ENCODE assay signal across 8 mouse cellular contexts in genomic region chr16:91484808-91485700, GRCm38 (mm10). TPM values are rescaled to one million over a fixed set of nuclear protein-coding genes. Genes with fewer than 3 reads are reported as not detected.
DNase-seq lines count a peak whose midpoint lies in the region; ATAC-seq and TF ChIP-seq lines count a peak whose summit lies in the region.

Ifnar1 (plus strand) TSS chr16:91485238.

- H3K4me2 ChIP-seq in forebrain, postnatal 0 days (ENCODE audit: low read depth), result peak within 1 kb of the TSS; percentile 71
- peak within 1 kb of the TSS; percentile 63 for H3K4me2 ChIP-seq in lung, embryonic 15.5 days

- no peak for TF ChIP-seq RAD21 in MEL (IDR thresholded peaks at IDR 0.05; ENCODE audit: low read depth, low read length)

- peak within 1 kb of the TSS; percentile 85 for H3K9ac ChIP-seq in MEL (ENCODE audit: control insufficient read depth, low read depth, low read length, poor library complexity, severe bottlenecking)
- H3K9ac ChIP-seq in forebrain, postnatal 0 days, result peak within 1 kb of the TSS; percentile 94
- peak within 1 kb of the TSS; percentile 93 for H3K9ac ChIP-seq in lung, embryonic 15.5 days

- H3K27me3 ChIP-seq in MEL (ENCODE audit: control insufficient read depth in 1 of 2, insufficient read depth in 2 of 2, low read length in 2 of 2), result no peaks in the 10 kb centered on the region
- no peaks in the 10 kb centered on the region for H3K27me3 ChIP-seq in cerebellum, adult 2 months (ENCODE audit: control insufficient read depth, insufficient read depth, low read length)
- H3K27me3 ChIP-seq in forebrain, postnatal 0 days (ENCODE audit: insufficient read depth, low read length), result no peaks in the 10 kb centered on the region
- H3K27me3 ChIP-seq in lung, embryonic 15.5 days, result no peaks in the 10 kb centered on the region

- DNase-seq in MEL (ENCODE audit: low read depth, low spot score), result peak; percentile 99
- DNase-seq in cerebellum, adult 2 months, result peak; percentile 98 to 99
- peak; percentile 97 for DNase-seq in forebrain, postnatal 0 days
- peak; percentile 100 for DNase-seq in heart, postnatal 4 days
- peak; percentile 96 to 97 for DNase-seq in layer of hippocampus, adult 8-10 months (ENCODE audit: low spot score in 2 of 2)
- DNase-seq in ovary, adult 18-20 months (ENCODE audit: low spot score), result peak; percentile 100
- DNase-seq in thymus, postnatal 0 days (ENCODE audit: low spot score), result peak; percentile 94

- peak; percentile 97 for ATAC-seq in forebrain, postnatal 0 days
- peak; percentile 100 for ATAC-seq in lung, embryonic 15.5 days (ENCODE audit: borderline replicate concordance, extremely low read depth, low FRiP score, low TSS enrichment)

- H3K27ac ChIP-seq in MEL (ENCODE audit: control insufficient read depth, low read depth, low read length), result peak within 1 kb of the TSS; percentile 77
- peak within 1 kb of the TSS; percentile 73 for H3K27ac ChIP-seq in cerebellum, adult 2 months (ENCODE audit: insufficient read depth, low read length)
- peak within 1 kb of the TSS; percentile 92 for H3K27ac ChIP-seq in forebrain, postnatal 0 days (ENCODE audit: low read depth, low read length)
- H3K27ac ChIP-seq in lung, embryonic 15.5 days, result peak within 1 kb of the TSS; percentile 98

- H3K4me3 ChIP-seq in MEL (ENCODE audit: control insufficient read depth in 1 of 2, insufficient read depth in 1 of 2, low read depth in 2 of 2, low read length in 2 of 2), result peak within 1 kb of the TSS; percentile 79 to 97
- peak within 1 kb of the TSS; percentile 71 for H3K4me3 ChIP-seq in cerebellum, adult 2 months (replicated peaks; ENCODE audit: insufficient read depth, low read depth, low read length)
- H3K4me3 ChIP-seq in forebrain, postnatal 0 days (ENCODE audit: low read depth, low read length), result peak within 1 kb of the TSS; percentile 83
- H3K4me3 ChIP-seq in lung, embryonic 15.5 days, result peak within 1 kb of the TSS; percentile 88

- no peaks in the 10 kb centered on the region for H3K9me3 ChIP-seq in MEL (replicated peaks; ENCODE audit: insufficient read depth, low read length)
- H3K9me3 ChIP-seq in forebrain, postnatal 0 days (ENCODE audit: low read length), result no peaks in the 10 kb centered on the region
- no peaks in the 10 kb centered on the region for H3K9me3 ChIP-seq in lung, embryonic 15.5 days

- 0 out of 4 replicates have a peak, but pooled peaks of 1 of the 2 experiments have one; percentile 17 for TF ChIP-seq EP300 in MEL (IDR thresholded peaks at IDR 0.05; ENCODE audit: low read depth in 1 of 2, low read length in 2 of 2)

- peaks cover 4% of the 10 kb centered on the region for H3K79me2 ChIP-seq in MEL (ENCODE audit: control insufficient read depth, insufficient read depth, low read length, poor library complexity)

- TF ChIP-seq POLR2A in MEL (IDR thresholded peaks at IDR 0.05; ENCODE audit: control insufficient read depth in 1 of 2, insufficient read depth in 1 of 2, low read depth in 1 of 2, low read length in 2 of 2, poor library complexity in 1 of 2), result peak; percentile 43 to 78; a peak in 2 of 4 replicates
- no peak; the same call in none of the 2 replicates for TF ChIP-seq POLR2A in cerebellum, adult 2 months (IDR thresholded peaks at IDR 0.05; ENCODE audit: borderline replicate concordance, insufficient read depth, low read length)

- H3K4me1 ChIP-seq in MEL (ENCODE audit: control insufficient read depth in 1 of 2, insufficient read depth in 2 of 2, low read length in 2 of 2), result peaks cover 3 to 19% of the 10 kb centered on the region in 2 experiments; a peak in 3 of 4 replicates
- H3K4me1 ChIP-seq in cerebellum, adult 2 months (ENCODE audit: control insufficient read depth, insufficient read depth, low read length), result peaks cover 9% of the 10 kb centered on the region; the same call in 1 of the 2 replicates
- peaks cover 11% of the 10 kb centered on the region; the same call in 1 of the 2 replicates for H3K4me1 ChIP-seq in forebrain, postnatal 0 days (ENCODE audit: insufficient read depth)
- peaks cover 21% of the 10 kb centered on the region for H3K4me1 ChIP-seq in lung, embryonic 15.5 days

- peaks cover 0 to 17% of the 10 kb centered on the region in 2 experiments; a peak in 2 of 4 replicates for H3K36me3 ChIP-seq in MEL (ENCODE audit: control insufficient read depth in 1 of 2, insufficient read depth in 2 of 2, low read length in 2 of 2)
- H3K36me3 ChIP-seq in forebrain, postnatal 0 days (ENCODE audit: insufficient read depth), result peaks cover 5% of the 10 kb centered on the region
- peaks cover 6% of the 10 kb centered on the region for H3K36me3 ChIP-seq in lung, embryonic 15.5 days

- TF ChIP-seq CTCF in MEL (IDR thresholded peaks at IDR 0.05 in 2 of 3, conservative IDR thresholded peaks at IDR 0.05 in 1 of 3; ENCODE audit: control insufficient read depth in 1 of 3, insufficient read depth in 1 of 3, low read depth in 2 of 3, low read length in 3 of 3, poor library complexity in 1 of 3, severe bottlenecking in 1 of 3), result no peak
- TF ChIP-seq CTCF in cerebellum, adult 2 months (IDR thresholded peaks at IDR 0.05; ENCODE audit: borderline replicate concordance, insufficient read depth, low read depth, low read length), result no peak
- no peak for TF ChIP-seq CTCF in forebrain, postnatal 0 days (IDR thresholded peaks at IDR 0.05; ENCODE audit: low read depth)

- under 1% methylated on average over 64 of the region's 68 CpGs for WGBS in cerebellum, adult 2 months
- 4% methylated on average over 61 of the region's 68 CpGs for WGBS in forebrain, postnatal 0 days
- whole genome bisulfite sequencing in lung, embryonic 15.5 days, result under 1% methylated on average over 57 of the region's 68 CpGs

TF ChIP-seq in MEL, 35 proteins besides CTCF, POLR2A, EP300 and RAD21 (continues in another document):
- TF ChIP-seq ELF1 (IDR thresholded peaks at IDR 0.05; ENCODE audit: low read depth, low read length), result peak; percentile 97
- TF ChIP-seq JUND (IDR thresholded peaks at IDR 0.05; ENCODE audit: low read depth, low read length), result no peak
- no peak for TF ChIP-seq MAFK (IDR thresholded peaks at IDR 0.05; ENCODE audit: borderline replicate concordance, low read depth, low read length)
- peak; percentile 49; the same call in 1 of the 2 replicates for TF ChIP-seq KAT2A (conservative IDR thresholded peaks at IDR 0.05; ENCODE audit: low read depth, low read length)
- no peak for TF ChIP-seq UBTF (IDR thresholded peaks at IDR 0.05; ENCODE audit: borderline replicate concordance, insufficient read depth, low read depth, low read length)
- no peak for TF ChIP-seq RCOR1 (IDR thresholded peaks at IDR 0.05; ENCODE audit: low read depth, low read length)
- no peak for TF ChIP-seq SMC3 (IDR thresholded peaks at IDR 0.05; ENCODE audit: low read depth, low read length)
- TF ChIP-seq USF2 (IDR thresholded peaks at IDR 0.05; ENCODE audit: borderline replicate concordance in 1 of 2, insufficient read depth in 1 of 2, low read depth in 1 of 2, low read length in 2 of 2), result no peak
- 0 out of 2 replicates have a peak, but pooled peaks have one; percentile 65 for TF ChIP-seq CHD1 (IDR thresholded peaks at IDR 0.05; ENCODE audit: low read depth, low read length)
- no peak for TF ChIP-seq ZKSCAN1 (IDR thresholded peaks at IDR 0.05; ENCODE audit: low read depth, low read length)
- peak; percentile 100 for TF ChIP-seq NRF1 (IDR thresholded peaks at IDR 0.05; ENCODE audit: insufficient read depth, low read depth, low read length, poor library complexity, severe bottlenecking)
- TF ChIP-seq MYC (IDR thresholded peaks at IDR 0.05; ENCODE audit: low read depth, low read length), result no peak
- TF ChIP-seq GABPA (IDR thresholded peaks at IDR 0.05; ENCODE audit: low read depth, low read length), result peak; percentile 52; the same call in 1 of the 2 replicates
- no peak for TF ChIP-seq E2F4 (IDR thresholded peaks at IDR 0.05; ENCODE audit: borderline replicate concordance, low read depth, low read length)
- TF ChIP-seq MEF2A (IDR thresholded peaks at IDR 0.05; ENCODE audit: extremely low read depth, insufficient replicate concordance, low read depth, low read length, poor library complexity, severe bottlenecking), result no peak
- no peak for TF ChIP-seq POLR2AphosphoS5 (IDR thresholded peaks at IDR 0.05; ENCODE audit: borderline replicate concordance, low read depth, low read length)
- no peak; the same call in none of the 2 replicates for TF ChIP-seq ETS1 (IDR thresholded peaks at IDR 0.05; ENCODE audit: low read depth, low read length)
- TF ChIP-seq MXI1 (IDR thresholded peaks at IDR 0.05; ENCODE audit: low read depth, low read length), result peak; percentile 76
- TF ChIP-seq TBP (IDR thresholded peaks at IDR 0.05; ENCODE audit: low read depth, low read length), result no peak
- TF ChIP-seq MYB (IDR thresholded peaks at IDR 0.05; ENCODE audit: low read depth, low read length), result no peak
- TF ChIP-seq ZMIZ1 (IDR thresholded peaks at IDR 0.05; ENCODE audit: low read depth, low read length), result peak; percentile 87; the same call in 1 of the 2 replicates
- TF ChIP-seq MAZ (IDR thresholded peaks at IDR 0.05; ENCODE audit: low read depth, low read length), result peak; percentile 82; the same call in 1 of the 2 replicates
- no peak for TF ChIP-seq BHLHE40 (IDR thresholded peaks at IDR 0.05; ENCODE audit: borderline replicate concordance, low read depth, low read length)
- TF ChIP-seq HCFC1 (IDR thresholded peaks at IDR 0.05; ENCODE audit: low read depth, low read length), result peak; percentile 85
- peak; percentile 86 for TF ChIP-seq NELFE (IDR thresholded peaks at IDR 0.05; ENCODE audit: low read depth, low read length)
- peak; percentile 79 for TF ChIP-seq SIN3A (IDR thresholded peaks at IDR 0.05; ENCODE audit: low read length)
- no peak for TF ChIP-seq CHD2 (IDR thresholded peaks at IDR 0.05; ENCODE audit: low read length)
- TF ChIP-seq MAX (IDR thresholded peaks at IDR 0.05; ENCODE audit: low read length), result peak; percentile 66
- no peak for TF ChIP-seq USF1 (IDR thresholded peaks at IDR 0.05; ENCODE audit: low read depth, low read length)
- TF ChIP-seq POLR2AphosphoS2 (IDR thresholded peaks at IDR 0.05; ENCODE audit: low read length), result peak; percentile 79

RNA-seq across cellular contexts. Expression of gene Ifnar1, which starts in this region (rescaled TPM):
- 10.3 and 12.2 TPM in 2 replicates for total RNA-seq in MEL (2012; rRNA removed)
- polyA plus RNA-seq in MEL (2012; ENCODE audit: insufficient read depth in 1 of 2, insufficient read length in 2 of 2, low read depth in 1 of 2, low replicate concordance in 2 of 2, missing spikeins in 1 of 2), result 10 to 100 TPM in 1 of 2 experiments, not detected in 1; 20.2 TPM
- 31.7 and 32.2 TPM in 2 replicates for polyA plus RNA-seq in cerebellum, adult 2 months (2012; rRNA removed)
- 76.7 and 82.6 TPM in 2 replicates for total RNA-seq in forebrain, postnatal 0 days (2014; rRNA removed)
- polyA plus RNA-seq in forebrain, postnatal 0 days (2015; fragmentation: Nextera tagmentation; extraction: Ambion mirVana), result 22.7 and 33.6 TPM in 2 replicates
- 10 to 100 TPM; 50.3 to 56.0 TPM for total RNA-seq in heart, postnatal 4 days (2021)
- 10 to 100 TPM; 44.9 to 54.0 (median 48.4) TPM for total RNA-seq in layer of hippocampus, adult 8-10 months (2022)
- 61.5 and 68.0 TPM in 2 replicates for polyA plus RNA-seq in lung, embryonic 15.5 days (2015; fragmentation: Nextera tagmentation; extraction: Ambion mirVana)
- 30.2 and 40.9 TPM in 2 replicates for polyA plus RNA-seq in thymus, postnatal 0 days (2015; fragmentation: Nextera tagmentation; extraction: Ambion mirVana)

Comparison
In these comparisons a context has a peak if more than half of its experiments do, and no peak if none do; other contexts are left out.
1. Peak in every context shown above with its lines: DNase-seq, ATAC-seq, H3K4me3 ChIP-seq and H3K27ac ChIP-seq.